Mouse (Mus musculus) cerebellum, adult 2 months (tissue): Measurements from ENCODE around the gene Mettl9.

Source experiments
- CTCF ChIP-seq: fragments of 200-500 bp; IDR thresholded peaks from 2 replicates; pipeline ENCODE4 v1.5.1; 2011; ENCODE audit warnings: low read depth, mild to moderate bottlenecking, control low read depth, low read length, moderate library complexity, borderline replicate concordance; ENCODE audit not compliant: insufficient read depth
- POLR2A ChIP-seq: fragments of 200-500 bp; IDR thresholded peaks from 2 replicates; pipeline ENCODE4 v1.6.1; 2011; ENCODE audit warnings: low read length, control low read depth, borderline replicate concordance; ENCODE audit not compliant: insufficient read depth

DNA sequence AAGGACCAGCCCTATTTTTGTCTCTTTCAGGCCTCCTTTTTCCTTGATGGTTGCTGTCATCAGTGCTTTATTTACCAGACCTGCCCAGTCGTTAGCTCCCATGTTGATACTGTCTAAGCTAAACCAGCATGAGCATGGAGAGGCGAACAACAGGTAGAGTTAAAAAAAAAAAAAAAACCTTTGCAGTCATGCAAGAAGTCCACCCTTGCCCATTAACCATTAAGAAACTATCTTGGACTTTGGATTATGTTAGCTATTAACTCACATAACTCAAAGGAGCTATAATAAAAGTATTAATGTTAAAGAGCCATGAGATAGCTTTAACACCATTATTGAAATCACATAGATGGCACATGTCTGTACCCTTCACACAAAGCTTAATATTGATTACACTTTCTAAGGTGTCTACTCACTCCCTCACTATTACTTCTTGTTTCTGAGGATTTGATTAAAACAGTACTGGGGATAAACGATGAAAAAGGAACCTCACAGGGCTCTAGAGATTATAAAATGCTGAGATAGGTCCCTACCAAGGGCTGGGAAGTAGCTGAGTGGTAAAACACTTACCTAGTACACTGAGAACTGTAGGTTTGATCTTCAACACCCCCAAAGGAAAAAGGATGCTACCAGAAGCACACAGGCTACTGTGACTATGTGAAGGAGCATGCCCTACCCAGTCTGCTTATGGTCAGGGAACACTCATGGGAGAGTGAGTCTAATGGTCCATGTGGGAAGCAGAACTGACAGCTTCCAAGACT is 34.0 kb upstream of the Mettl9 start:
- TF ChIP-seq POLR2A = no peak
- TF ChIP-seq CTCF = no peak
